In genomic region chr5:141403741-141404140, GRCm38 (mm10) we compare ENCODE assay signal across 14 mouse cellular contexts.
"Had no signal": no experiment of that assay in that cellular context is flagged by ENCODE, and none has a peak within 500 bp of the region (broad histone marks: within the 10 kb centered on the region; RNA-seq: fewer than 3 reads in every experiment).

No protein-coding gene starts in this region.

- H3K27me3 ChIP-seq: liver, embryonic 13.5 days; midbrain, embryonic 12.5 days; neural tube, embryonic 13.5 days had no signal

- DNase-seq: kidney, adult 9 months; kidney, postnatal 14 days; kidney, postnatal 4 days; layer of hippocampus, postnatal 36 days; liver, embryonic 13.5 days; lung, adult 2 months; lung, postnatal 14 days; thymus, adult 18-20 months; thymus, postnatal 4 days had no signal

- H3K4me3 ChIP-seq: left cerebral cortex, adult 2 months; liver, embryonic 13.5 days; midbrain, embryonic 12.5 days; myocyte; neural tube, embryonic 13.5 days had no signal

- ATAC-seq: midbrain, embryonic 16.5 days had no signal

- H3K9ac ChIP-seq: liver, embryonic 13.5 days; midbrain, embryonic 12.5 days; neural tube, embryonic 13.5 days had no signal

- H3K4me2 ChIP-seq: liver, embryonic 13.5 days; midbrain, embryonic 12.5 days; neural tube, embryonic 13.5 days had no signal

- H3K36me3 ChIP-seq: liver, embryonic 13.5 days; midbrain, embryonic 12.5 days; neural tube, embryonic 13.5 days had no signal

- H3K9me3 ChIP-seq: liver, embryonic 13.5 days; midbrain, embryonic 12.5 days; neural tube, embryonic 13.5 days had no signal

- H3K4me1 ChIP-seq: liver, embryonic 13.5 days had no signal

- H3K27ac ChIP-seq: left cerebral cortex, adult 2 months; liver, embryonic 13.5 days; midbrain, embryonic 12.5 days; neural tube, embryonic 13.5 days had no signal
